Mouse (Mus musculus): ENCODE measurements around the gene Hnrnpa3. TPM values are rescaled to one million over a fixed set of nuclear protein-coding genes. Genes with fewer than 3 reads are reported as not detected.
"Not testable (repeated sequence)": the region's sequence is repeated elsewhere in the genome, so short reads cannot be mapped to it uniquely, and the experiment has no call there.

Gene Hnrnpa3
- 17.5 and 36.0 TPM in 2 replicates for polyA plus RNA-seq (2012; rRNA removed)

GRCm38 (mm10) chr2:75658727-75659628 is at the start of gene Hnrnpa3:
Gene Hnrnpa3 (plus strand): TSS chr2:75659261.
- peaks cover 3% of the 10 kb centered on the region; the same call in 1 of the 2 replicates for H3K4me1 ChIP-seq (ENCODE audit: control insufficient read depth, insufficient read depth, low read length)
- no peak for TF ChIP-seq CTCF (IDR thresholded peaks at IDR 0.05; ENCODE audit: insufficient read depth, low read length)
- peak; percentile 91 for TF ChIP-seq POLR2A (IDR thresholded peaks at IDR 0.05; ENCODE audit: borderline replicate concordance, extremely low read depth, low read depth, low read length)
- under 1% methylated on average over 100 of the region's 102 CpGs for WGBS
- DNase-seq: peak; percentile 99
- H3K4me3 ChIP-seq (replicated peaks; ENCODE audit: extremely low read depth, low read depth, low read length): peak within 1 kb of the TSS; percentile 96

- 67% methylated on average over 15 of the region's 15 CpGs for WGBS
- TF ChIP-seq CTCF (IDR thresholded peaks at IDR 0.05; ENCODE audit: insufficient read depth, low read length) (no peak), POLR2A (IDR thresholded peaks at IDR 0.05; ENCODE audit: borderline replicate concordance, extremely low read depth, low read depth, low read length) (no peak)
- Histone ChIP-seq H3K4me1 (ENCODE audit: control insufficient read depth, insufficient read depth, low read length) (peaks cover 9% of the 10 kb centered on the region), H3K4me3 (replicated peaks; ENCODE audit: extremely low read depth, low read depth, low read length) (no peak overlapping the region)
- no peak for DNase-seq
These were observed 49.1 kb upstream of the Hnrnpa3 start for GRCm38 (mm10) chr2:75609971-75610370.

GRCm38 (mm10) chr2:75610602-75611001 is 48.5 kb upstream of the Hnrnpa3 start:
- not testable (repeated sequence) for DNase-seq; H3K4me1 ChIP-seq (ENCODE audit: control insufficient read depth, insufficient read depth, low read length); H3K4me3 ChIP-seq (replicated peaks; ENCODE audit: extremely low read depth, low read depth, low read length)
- WGBS: 80% methylated on average over 7 of the region's 7 CpGs

GRCm38 (mm10) chr2:75611041-75611805 is 47.8 kb upstream of the Hnrnpa3 start:
- WGBS: 86% methylated on average over 15 of the region's 15 CpGs
- DNase-seq: no peak
- peaks cover 9% of the 10 kb centered on the region for H3K4me1 ChIP-seq (ENCODE audit: control insufficient read depth, insufficient read depth, low read length)
- no peak overlapping the region for H3K4me3 ChIP-seq (replicated peaks; ENCODE audit: extremely low read depth, low read depth, low read length)
- TF ChIP-seq CTCF (IDR thresholded peaks at IDR 0.05; ENCODE audit: insufficient read depth, low read length) (no peak), POLR2A (IDR thresholded peaks at IDR 0.05; ENCODE audit: borderline replicate concordance, extremely low read depth, low read depth, low read length) (no peak)

- no peak for DNase-seq
- Histone ChIP-seq H3K4me3 (replicated peaks; ENCODE audit: extremely low read depth, low read depth, low read length) (no peak overlapping the region), H3K4me1 (ENCODE audit: control insufficient read depth, insufficient read depth, low read length) (peaks cover 9% of the 10 kb centered on the region)
- TF ChIP-seq POLR2A (IDR thresholded peaks at IDR 0.05; ENCODE audit: borderline replicate concordance, extremely low read depth, low read depth, low read length): no peak
- no peak for TF ChIP-seq CTCF (IDR thresholded peaks at IDR 0.05; ENCODE audit: insufficient read depth, low read length)
- WGBS: 84% methylated on average over 2 of the region's 2 CpGs
These were observed 47.1 kb upstream of the Hnrnpa3 start for GRCm38 (mm10) chr2:75612006-75612405.

GRCm38 (mm10) chr2:75612981-75613567 is 46.0 kb upstream of the Hnrnpa3 start:
- 5% methylated on average over 14 of the region's 14 CpGs for WGBS
- DNase-seq: peak; percentile 70
- H3K4me1 ChIP-seq (ENCODE audit: control insufficient read depth, insufficient read depth, low read length): peaks cover 9% of the 10 kb centered on the region
- peak overlapping the region; percentile 42 for H3K4me3 ChIP-seq (replicated peaks; ENCODE audit: extremely low read depth, low read depth, low read length)
- TF ChIP-seq POLR2A (IDR thresholded peaks at IDR 0.05; ENCODE audit: borderline replicate concordance, extremely low read depth, low read depth, low read length): no peak
- TF ChIP-seq CTCF (IDR thresholded peaks at IDR 0.05; ENCODE audit: insufficient read depth, low read length): no peak

GRCm38 (mm10) chr2:75614577-75614976 is 44.5 kb upstream of the Hnrnpa3 start:
- TF ChIP-seq POLR2A (IDR thresholded peaks at IDR 0.05; ENCODE audit: borderline replicate concordance, extremely low read depth, low read depth, low read length) (no peak), CTCF (IDR thresholded peaks at IDR 0.05; ENCODE audit: insufficient read depth, low read length) (no peak)
- Histone ChIP-seq H3K4me3 (replicated peaks; ENCODE audit: extremely low read depth, low read depth, low read length) (no peak overlapping the region), H3K4me1 (ENCODE audit: control insufficient read depth, insufficient read depth, low read length) (peaks cover 9% of the 10 kb centered on the region)
- WGBS: 79% methylated on average over 6 of the region's 6 CpGs
- DNase-seq: no peak

GRCm38 (mm10) chr2:75616911-75617310 is 42.1 kb upstream of the Hnrnpa3 start:
- H3K4me3 ChIP-seq (replicated peaks; ENCODE audit: extremely low read depth, low read depth, low read length): no peak overlapping the region
- no peak for DNase-seq
- WGBS: 85% methylated on average over 8 of the region's 8 CpGs
- H3K4me1 ChIP-seq (ENCODE audit: control insufficient read depth, insufficient read depth, low read length): peaks cover 9% of the 10 kb centered on the region
- TF ChIP-seq POLR2A (IDR thresholded peaks at IDR 0.05; ENCODE audit: borderline replicate concordance, extremely low read depth, low read depth, low read length) (no peak), CTCF (IDR thresholded peaks at IDR 0.05; ENCODE audit: insufficient read depth, low read length) (no peak)

GRCm38 (mm10) chr2:75618712-75619111 is 40.3 kb upstream of the Hnrnpa3 start:
- no peak for DNase-seq
- no peak overlapping the region for H3K4me3 ChIP-seq (replicated peaks; ENCODE audit: extremely low read depth, low read depth, low read length)
- no peaks in the 10 kb centered on the region; the same call in 1 of the 2 replicates for H3K4me1 ChIP-seq (ENCODE audit: control insufficient read depth, insufficient read depth, low read length)
- TF ChIP-seq CTCF (IDR thresholded peaks at IDR 0.05; ENCODE audit: insufficient read depth, low read length) (no peak), POLR2A (IDR thresholded peaks at IDR 0.05; ENCODE audit: borderline replicate concordance, extremely low read depth, low read depth, low read length) (no peak)
- 65% methylated on average over 6 of the region's 6 CpGs for WGBS

Measured in lung, adult 2 months (tissue).